Mouse (Mus musculus): Measurements from ENCODE around the gene Rab25.

The Rab25 gene

GRCm38 (mm10) chr3:88552676-88553524, 4.8 kb upstream of the Rab25 start, which contains the start of gene Lamtor2:
TSS of gene Lamtor2 (minus strand) at chr3:88553074.
- TF ChIP-seq GATA4 (IDR thresholded peaks at IDR 0.05; ENCODE audit: insufficient replicate concordance, low read length): no peak; the same call in 1 of the 2 replicates

GRCm38 (mm10) chr3:88552082-88552645, 4.1 kb upstream of the Rab25 start:
- TF ChIP-seq GATA4 (IDR thresholded peaks at IDR 0.05; ENCODE audit: insufficient replicate concordance, low read length): no peak

GRCm38 (mm10) chr3:88551586-88551985, 3.5 kb upstream of the Rab25 start:
- TF ChIP-seq GATA4 (IDR thresholded peaks at IDR 0.05; ENCODE audit: insufficient replicate concordance, low read length): no peak

- no peak for TF ChIP-seq GATA4 (IDR thresholded peaks at IDR 0.05; ENCODE audit: insufficient replicate concordance, low read length)
These were observed 1.3 kb downstream of the Rab25 start for GRCm38 (mm10) chr3:88546674-88547418.

DNA sequence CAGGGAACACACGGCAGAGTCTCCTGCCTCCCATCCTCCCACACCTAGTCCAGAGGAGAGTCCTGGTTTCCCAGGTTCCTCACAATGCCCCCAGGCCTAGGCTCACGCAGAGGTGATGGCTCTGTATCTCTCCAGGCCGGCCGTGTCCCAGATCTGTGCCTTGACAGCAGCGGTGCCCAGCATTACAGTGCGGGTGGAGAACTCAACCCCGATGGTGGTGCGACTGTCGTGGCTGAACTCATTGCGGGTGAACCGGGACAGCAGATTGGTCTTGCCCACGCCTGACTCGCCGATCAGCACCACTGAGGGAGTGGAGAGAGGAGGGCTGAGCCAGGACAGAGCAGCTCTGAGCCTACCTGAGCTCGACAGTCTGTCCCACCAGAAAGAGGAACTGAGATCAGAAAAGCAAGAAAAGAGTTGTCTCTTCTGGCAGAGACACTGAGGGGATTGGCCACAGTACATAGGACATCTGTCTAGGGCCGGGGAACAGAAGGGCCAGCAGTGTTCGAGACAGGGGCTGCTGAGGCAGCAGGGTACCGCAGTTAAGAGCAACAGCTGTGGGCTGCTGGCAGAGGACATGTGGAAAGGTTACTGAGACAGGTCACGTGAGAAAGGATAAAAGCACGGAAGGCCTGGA, 3.0 kb downstream of the Rab25 start:
- no peak for TF ChIP-seq GATA4 (IDR thresholded peaks at IDR 0.05; ENCODE audit: insufficient replicate concordance, low read length)

GRCm38 (mm10) chr3:88544514-88544913, 3.6 kb downstream of the Rab25 start:
- TF ChIP-seq GATA4 (IDR thresholded peaks at IDR 0.05; ENCODE audit: insufficient replicate concordance, low read length): no peak

DNA sequence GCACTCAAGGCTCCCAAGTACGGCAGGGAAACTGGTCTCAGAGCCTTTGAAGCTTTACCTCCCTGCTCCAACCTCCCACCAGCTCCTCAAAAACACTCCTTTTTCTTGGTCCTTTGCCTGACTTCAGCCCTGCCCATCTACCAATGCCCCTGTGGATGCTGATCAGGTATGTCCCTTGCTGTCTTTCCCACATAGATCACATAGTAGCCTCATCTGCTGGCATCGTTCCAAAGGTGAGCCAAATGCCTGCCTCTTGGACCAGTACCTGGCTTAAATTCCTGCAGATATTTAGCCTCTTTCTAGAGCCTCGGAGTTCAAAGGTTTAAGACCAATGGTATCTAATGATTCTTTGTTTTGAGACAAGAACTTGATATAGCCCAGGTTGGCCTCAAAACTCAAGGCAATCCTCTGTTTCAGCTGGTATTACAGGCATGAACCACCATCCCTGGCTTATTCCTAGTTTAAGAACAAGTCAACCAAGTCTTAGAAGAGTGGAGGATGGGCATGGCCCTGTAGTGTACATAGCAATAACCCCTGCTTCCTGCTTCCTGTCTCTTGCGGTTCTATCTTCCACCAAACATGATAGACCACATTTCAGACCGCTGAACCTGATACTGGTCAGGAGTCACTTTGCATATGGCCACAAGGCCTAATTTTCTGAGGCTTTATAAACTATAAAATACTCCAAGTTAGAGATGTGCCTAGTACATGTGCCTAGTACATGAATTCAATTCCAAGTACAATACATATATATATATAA, 4.3 kb downstream of the Rab25 start:
- no peak for TF ChIP-seq GATA4 (IDR thresholded peaks at IDR 0.05; ENCODE audit: insufficient replicate concordance, low read length)

DNA sequence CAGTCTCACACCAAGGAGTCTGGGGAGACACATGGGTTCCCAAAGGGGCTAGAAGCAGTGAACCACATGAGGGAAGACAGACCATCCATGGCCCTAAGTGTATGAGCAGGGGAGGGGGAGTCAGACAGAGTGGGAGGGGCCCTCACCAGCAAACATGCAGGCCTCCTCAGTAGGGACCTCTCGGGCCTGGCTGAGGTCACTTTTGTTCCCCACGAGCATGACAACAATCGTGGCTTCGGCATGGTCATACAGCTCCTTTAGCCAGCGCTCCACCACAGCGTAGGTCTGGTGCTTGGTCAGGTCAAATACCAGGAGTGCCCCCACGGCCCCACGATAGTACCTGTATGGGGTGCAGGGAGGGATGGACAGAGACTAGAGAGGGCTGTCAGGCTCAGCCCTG, 4.9 kb downstream of the Rab25 start:
- TF ChIP-seq GATA4 (IDR thresholded peaks at IDR 0.05; ENCODE audit: insufficient replicate concordance, low read length): no peak

DNA sequence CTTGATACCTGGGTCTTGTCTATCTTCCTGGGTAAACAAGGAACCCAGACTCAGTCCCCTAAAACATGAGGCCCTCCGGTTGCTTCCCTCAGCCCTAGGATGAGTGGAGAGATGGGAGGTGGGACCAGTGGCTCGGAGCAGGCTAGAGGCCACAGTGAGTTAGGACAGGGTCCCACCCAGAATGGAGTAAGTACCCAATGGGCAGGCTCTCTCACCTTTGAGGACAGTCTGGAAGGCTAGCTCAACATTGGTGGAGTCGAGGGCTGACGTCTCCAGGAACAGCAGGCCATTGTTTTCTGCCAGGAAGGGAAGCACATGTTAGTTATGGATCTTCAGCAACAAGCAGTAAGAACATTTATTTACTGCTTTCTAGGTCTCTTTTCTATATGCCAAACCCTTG, 5.6 kb downstream of the Rab25 start:
- TF ChIP-seq GATA4 (IDR thresholded peaks at IDR 0.05; ENCODE audit: insufficient replicate concordance, low read length): no peak

GRCm38 (mm10) chr3:88541622-88542401, 6.3 kb downstream of the Rab25 start:
- TF ChIP-seq GATA4 (IDR thresholded peaks at IDR 0.05; ENCODE audit: insufficient replicate concordance, low read length): no peak

DNA sequence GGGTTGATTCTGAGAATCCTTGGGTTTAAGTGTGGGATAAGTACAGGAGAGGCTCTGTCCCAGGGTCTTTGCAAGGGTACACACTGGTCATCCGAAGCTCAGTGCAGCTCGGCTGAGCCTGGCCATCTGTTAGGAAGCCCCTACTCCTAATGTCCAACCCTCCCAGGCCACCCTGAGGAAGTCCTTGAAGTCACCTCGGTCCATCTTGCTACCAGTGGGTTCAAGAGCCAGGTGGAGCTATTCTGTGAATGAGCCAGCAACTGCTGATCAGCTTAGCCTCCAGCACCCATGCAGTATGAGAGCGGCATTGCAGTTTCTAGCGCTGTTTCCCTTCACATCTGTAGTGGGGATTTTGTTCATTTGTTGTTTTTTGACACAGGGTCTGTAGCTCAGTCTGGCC, 8.0 kb downstream of the Rab25 start:
- TF ChIP-seq GATA4 (IDR thresholded peaks at IDR 0.05; ENCODE audit: insufficient replicate concordance, low read length): no peak

- TF ChIP-seq GATA4 (IDR thresholded peaks at IDR 0.05; ENCODE audit: insufficient replicate concordance, low read length): no peak
These were observed 8.7 kb downstream of the Rab25 start for GRCm38 (mm10) chr3:88539397-88539796.

DNA sequence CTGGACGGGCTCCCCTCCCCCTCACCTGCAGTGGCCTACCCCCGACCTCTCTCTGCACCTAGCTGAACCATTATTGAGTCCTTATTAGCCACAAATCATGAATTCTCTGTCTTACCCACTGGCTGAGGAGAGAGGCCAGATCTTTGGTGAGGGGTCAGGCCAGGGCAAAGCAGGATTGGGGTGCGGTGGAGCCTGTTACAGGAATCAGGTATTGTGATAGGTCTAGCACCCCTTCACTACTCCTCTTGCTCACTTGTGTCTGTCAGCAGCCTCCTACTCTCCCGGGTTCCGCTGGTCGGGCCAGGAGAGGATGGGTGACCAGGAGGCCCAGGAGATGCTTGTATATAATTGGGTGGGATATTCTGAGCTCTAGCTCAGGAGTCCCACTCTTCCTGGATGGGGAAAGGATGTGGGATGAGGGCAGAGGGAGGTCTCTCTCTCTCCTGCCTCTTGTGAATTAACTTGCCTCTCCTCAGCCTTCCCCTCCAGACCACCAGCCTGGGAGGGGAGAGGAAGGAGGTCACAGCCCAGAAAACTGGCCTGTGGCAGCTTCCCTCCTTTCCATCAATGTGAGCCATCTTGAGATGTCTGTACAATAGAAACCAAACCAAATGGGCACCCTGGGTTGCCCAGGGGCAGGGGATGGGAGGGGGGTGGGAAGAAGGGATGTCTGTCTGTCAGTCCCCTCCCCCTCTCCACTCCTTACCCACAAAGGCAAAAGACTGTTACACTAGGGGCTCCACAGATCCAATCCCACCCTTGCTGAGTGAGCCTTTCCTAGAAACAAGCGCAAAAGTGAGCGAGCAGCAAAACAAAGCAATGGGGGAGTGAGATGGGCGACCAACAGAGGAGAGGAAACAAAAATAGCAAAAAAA, 9.6 kb downstream of the Rab25 start:
- no peak for TF ChIP-seq GATA4 (IDR thresholded peaks at IDR 0.05; ENCODE audit: insufficient replicate concordance, low read length)
